Mouse (Mus musculus): Measurements from ENCODE around the gene Mrm3.
"Not testable (repeated sequence)": the region's sequence is repeated elsewhere in the genome, so short reads cannot be mapped to it uniquely, and the experiment has no call there.

Gene Mrm3

GRCm38 (mm10) chr11:76242901-76243810 is at the start of gene Mrm3, which contains the start of gene Glod4:
Gene Mrm3, plus strand, starts transcription at chr11:76243715.
Gene Glod4, minus strand, starts transcription at chr11:76243725.
- in situ Hi-C loops (cut with MseI, MboI), result no loop called here

- in situ Hi-C loops (cut with MseI, MboI), result no loop called here
Observed at GRCm38 (mm10) chr11:76196275-76196976, 47.1 kb upstream of the Mrm3 start.

- in situ Hi-C loops (cut with MseI, MboI), result no loop called here
Observed at GRCm38 (mm10) chr11:76196977-76197469, 46.5 kb upstream of the Mrm3 start.

GRCm38 (mm10) chr11:76201761-76202674 is 41.5 kb upstream of the Mrm3 start:
- in situ Hi-C loops (cut with MseI, MboI), result no loop called here

GRCm38 (mm10) chr11:76206793-76207192 is 36.7 kb upstream of the Mrm3 start:
- in situ Hi-C loops (cut with MseI, MboI), result no loop called here

GRCm38 (mm10) chr11:76210228-76210985 is 33.1 kb upstream of the Mrm3 start:
- in situ Hi-C loops (cut with MseI, MboI), result no loop called here

GRCm38 (mm10) chr11:76211595-76211994 is 31.9 kb upstream of the Mrm3 start:
- in situ Hi-C loops (cut with MseI, MboI), result not testable (repeated sequence)

GRCm38 (mm10) chr11:76213841-76214240 is 29.7 kb upstream of the Mrm3 start:
- in situ Hi-C loops (cut with MseI, MboI), result no loop called here

- in situ Hi-C loops (cut with MseI, MboI), result no loop called here
Observed at GRCm38 (mm10) chr11:76215011-76215410, 28.5 kb upstream of the Mrm3 start.

GRCm38 (mm10) chr11:76216049-76216540 is 27.4 kb upstream of the Mrm3 start:
- in situ Hi-C loops (cut with MseI, MboI), result no loop called here

GRCm38 (mm10) chr11:76216681-76217389 is 26.7 kb upstream of the Mrm3 start:
- in situ Hi-C loops (cut with MseI, MboI), result no loop called here

- in situ Hi-C loops (cut with MseI, MboI), result no loop called here
Observed at GRCm38 (mm10) chr11:76217390-76217800, 26.1 kb upstream of the Mrm3 start, which contains the start of the genes Dbil5 and Gemin4. Gene Dbil5, plus strand, starts transcription at chr11:76217608. Gene Gemin4, minus strand, starts transcription at chr11:76217664.

- in situ Hi-C loops (cut with MseI, MboI), result no loop called here
Observed at GRCm38 (mm10) chr11:76224631-76225030, 18.9 kb upstream of the Mrm3 start.

GRCm38 (mm10) chr11:76225051-76225450 is 18.5 kb upstream of the Mrm3 start:
- in situ Hi-C loops (cut with MseI, MboI), result no loop called here

- in situ Hi-C loops (cut with MseI, MboI), result no loop called here
Observed at GRCm38 (mm10) chr11:76236136-76236535, 7.4 kb upstream of the Mrm3 start.

- in situ Hi-C loops (cut with MseI, MboI), result no loop called here
Observed at GRCm38 (mm10) chr11:76239750-76240149, 3.8 kb upstream of the Mrm3 start.

- in situ Hi-C loops (cut with MseI, MboI), result no loop called here
Observed at GRCm38 (mm10) chr11:76243811-76244546, 464 bp downstream of the Mrm3 start.

- in situ Hi-C loops (cut with MseI, MboI), result no loop called here
Observed at GRCm38 (mm10) chr11:76246439-76246838, 2.9 kb downstream of the Mrm3 start.

GRCm38 (mm10) chr11:76247239-76247638 is 3.7 kb downstream of the Mrm3 start:
- in situ Hi-C loops (cut with MseI, MboI), result no loop called here

Measured in mouse trophoblast stem cell (cell line).